Mouse (Mus musculus): ENCODE data around the gene Sipa1l1.
"Not testable (repeated sequence)": the region's sequence is repeated elsewhere in the genome, so short reads cannot be mapped to it uniquely, and the experiment has no call there.

The Sipa1l1 gene

GRCm38 (mm10) chr12:82175709-82176108 is 6.6 kb downstream of the Sipa1l1 start:
- DNase-seq (ENCODE audit: low read depth, low spot score): no peak

GRCm38 (mm10) chr12:82178636-82179035 is 9.5 kb downstream of the Sipa1l1 start:
- no peak for DNase-seq (ENCODE audit: low read depth, low spot score)

- no peak for DNase-seq (ENCODE audit: low read depth, low spot score)
These were observed 10.5 kb downstream of the Sipa1l1 start for GRCm38 (mm10) chr12:82179626-82180025.

- DNase-seq (ENCODE audit: low read depth, low spot score): not testable (repeated sequence)
These were observed 17.0 kb downstream of the Sipa1l1 start for GRCm38 (mm10) chr12:82186156-82186555.

- no peak for DNase-seq (ENCODE audit: low read depth, low spot score)
These were observed 17.6 kb downstream of the Sipa1l1 start for GRCm38 (mm10) chr12:82186740-82187139.

- no peak for DNase-seq (ENCODE audit: low read depth, low spot score)
These were observed 18.2 kb downstream of the Sipa1l1 start for GRCm38 (mm10) chr12:82187178-82187839.

GRCm38 (mm10) chr12:82188321-82189075 is 19.4 kb downstream of the Sipa1l1 start:
- DNase-seq (ENCODE audit: low read depth, low spot score): no peak

- DNase-seq (ENCODE audit: low read depth, low spot score): no peak
These were observed 20.1 kb downstream of the Sipa1l1 start for GRCm38 (mm10) chr12:82189076-82189675.

GRCm38 (mm10) chr12:82189715-82190581 is 20.8 kb downstream of the Sipa1l1 start:
- DNase-seq (ENCODE audit: low read depth, low spot score): no peak

GRCm38 (mm10) chr12:82190582-82190965 is 21.5 kb downstream of the Sipa1l1 start:
- no peak for DNase-seq (ENCODE audit: low read depth, low spot score)

GRCm38 (mm10) chr12:82191686-82192085 is 22.6 kb downstream of the Sipa1l1 start:
- DNase-seq (ENCODE audit: low read depth, low spot score): no peak

- no peak for DNase-seq (ENCODE audit: low read depth, low spot score)
These were observed 23.5 kb downstream of the Sipa1l1 start for GRCm38 (mm10) chr12:82192641-82193054.

GRCm38 (mm10) chr12:82193476-82193875 is 24.4 kb downstream of the Sipa1l1 start:
- DNase-seq (ENCODE audit: low read depth, low spot score): peak; percentile 60

GRCm38 (mm10) chr12:82194919-82195318 is 25.8 kb downstream of the Sipa1l1 start:
- DNase-seq (ENCODE audit: low read depth, low spot score): no peak

- DNase-seq (ENCODE audit: low read depth, low spot score): no peak
These were observed 27.1 kb downstream of the Sipa1l1 start for GRCm38 (mm10) chr12:82196213-82196612.

- DNase-seq (ENCODE audit: low read depth, low spot score): no peak
These were observed 27.6 kb downstream of the Sipa1l1 start for GRCm38 (mm10) chr12:82196615-82197146.

GRCm38 (mm10) chr12:82197207-82197606 is 28.1 kb downstream of the Sipa1l1 start:
- DNase-seq (ENCODE audit: low read depth, low spot score): no peak

- no peak for DNase-seq (ENCODE audit: low read depth, low spot score)
These were observed 30.2 kb downstream of the Sipa1l1 start for GRCm38 (mm10) chr12:82199286-82199685.

- no peak for DNase-seq (ENCODE audit: low read depth, low spot score)
These were observed 35.0 kb downstream of the Sipa1l1 start for GRCm38 (mm10) chr12:82204106-82204505.

- DNase-seq (ENCODE audit: low read depth, low spot score): no peak
These were observed 37.9 kb downstream of the Sipa1l1 start for GRCm38 (mm10) chr12:82206857-82207647.

GRCm38 (mm10) chr12:82208046-82208445 is 38.9 kb downstream of the Sipa1l1 start:
- DNase-seq (ENCODE audit: low read depth, low spot score): no peak
